Mouse (Mus musculus) embryonic facial prominence, embryonic 14.5 days (tissue): ENCODE data around the gene Matn4. TPM values are rescaled to one million over a fixed set of nuclear protein-coding genes. Genes with fewer than 3 reads are reported as not detected.

ENCODE experiments used
- microRNA-seq: library from miRNA; unstranded; fragments of <30 nt; microRNA quantifications from one replicate; pipeline ENCODE4, GENCODE M21; 2016; ENCODE audit warnings: borderline number of aligned reads
- polyA plus RNA-seq: library from polyadenylated mRNA; unstranded; fragments of >200 nt; fragmentation: Nextera tagmentation; extraction: Ambion mirVana; gene quantifications from 2 replicates; pipeline ENCODE4 v1.2.1, GENCODE M21; 2014

Gene Matn4
- polyA plus RNA-seq, 1 experiment from 2014 or later, result 15.6 TPM

Small RNA genes within 50 kb of the gene (microRNA-seq; reads per million reads assigned to microRNA genes)
- gene Mir7678, result not detected

Other genes starting within 250 kb of the Matn4 start
- gene Kcns1, start 234.0 kb downstream of the Matn4 start, polyA plus RNA-seq, result 0.85 and 1.2 TPM in 2 replicates
- gene Wfdc5, start 222.4 kb downstream of the Matn4 start, polyA plus RNA-seq, result 0.48 and 0.96 TPM in 2 replicates
- gene Wfdc12, start 214.6 kb downstream of the Matn4 start, polyA plus RNA-seq, result 0.28 TPM in 1 of 2 replicates, not detected in the other
- gene Wfdc15a, start 205.0 kb downstream of the Matn4 start, polyA plus RNA-seq, result not detected in 2 replicates
- 0.39 TPM in 1 of 2 replicates, not detected in the other for gene Wfdc15b, start 183.5 kb downstream of the Matn4 start, polyA plus RNA-seq
- gene Svs2, start 166.7 kb downstream of the Matn4 start, polyA plus RNA-seq, result not detected in 2 replicates
- gene Svs3b, start 148.5 kb downstream of the Matn4 start, polyA plus RNA-seq, result not detected in 2 replicates
- not detected in 2 replicates for gene Svs4, start 126.7 kb downstream of the Matn4 start, polyA plus RNA-seq
- not detected in 2 replicates for gene Svs3a, start 115.9 kb downstream of the Matn4 start, polyA plus RNA-seq
- gene Svs6, start 88.4 kb downstream of the Matn4 start, polyA plus RNA-seq, result not detected in 2 replicates
- not detected in 2 replicates for gene Svs5, start 72.4 kb downstream of the Matn4 start, polyA plus RNA-seq
- gene Slpi, start 16.1 kb downstream of the Matn4 start, polyA plus RNA-seq, result 1.3 and 2.1 TPM in 2 replicates
- 0.42 and 0.52 TPM in 2 replicates for gene Rbpjl, start 2.0 kb downstream of the Matn4 start, polyA plus RNA-seq
- gene Sdc4, start 38.7 kb upstream of the Matn4 start, polyA plus RNA-seq, result 57.1 and 58.4 TPM in 2 replicates
- gene Sys1, start 51.8 kb upstream of the Matn4 start, polyA plus RNA-seq, result 63.3 and 68.3 TPM in 2 replicates
- gene Gm20458, start 55.8 kb upstream of the Matn4 start, polyA plus RNA-seq, result 12.5 and 14.7 TPM in 2 replicates
- not detected in 2 replicates for gene Trp53tg5, start 68.6 kb upstream of the Matn4 start, polyA plus RNA-seq
- 4.1 and 10.5 TPM in 2 replicates for gene Dbndd2, start 80.9 kb upstream of the Matn4 start, polyA plus RNA-seq
- 72.9 and 76.9 TPM in 2 replicates for gene Pigt, start 92.4 kb upstream of the Matn4 start, polyA plus RNA-seq
- 53.7 and 62.4 TPM in 2 replicates for gene Wfdc2, start 157.3 kb upstream of the Matn4 start, polyA plus RNA-seq
- gene Spint3, start 168.3 kb upstream of the Matn4 start, polyA plus RNA-seq, result not detected in 2 replicates
- 0.51 TPM in 1 of 2 replicates, not detected in the other for gene Wfdc6a, start 180.3 kb upstream of the Matn4 start, polyA plus RNA-seq
- gene Eppin, start 188.4 kb upstream of the Matn4 start, polyA plus RNA-seq, result not detected in 2 replicates
- not detected in 2 replicates for gene Wfdc6b, start 208.4 kb upstream of the Matn4 start, polyA plus RNA-seq
- 0.11 TPM in 1 of 2 replicates, not detected in the other for gene Wfdc8, start 208.5 kb upstream of the Matn4 start, polyA plus RNA-seq
- not detected in 2 replicates for gene Wfdc16, start 233.6 kb upstream of the Matn4 start, polyA plus RNA-seq